Comparison of ENCODE assay signal across 36 mouse cellular contexts in genomic region chr4:41042880-41043279, GRCm38 (mm10). TPM values are rescaled to one million over a fixed set of nuclear protein-coding genes. Genes with fewer than 3 reads are reported as not detected.
DNase-seq lines count a peak whose midpoint lies in the region; ATAC-seq and TF ChIP-seq lines count a peak whose summit lies in the region.
"Had no signal": no experiment of that assay in that cellular context is flagged by ENCODE, and none has a peak within 500 bp of the region (broad histone marks: within the 10 kb centered on the region; RNA-seq: fewer than 3 reads in every experiment).

No protein-coding gene starts in this region.

- TF ChIP-seq EP300 in heart, adult 2 months (IDR thresholded peaks at IDR 0.05; ENCODE audit: insufficient read depth, low read depth, low read length) = no peak

- H3K9ac ChIP-seq in heart, adult 2 months (ENCODE audit: low read depth, low read length) = no peak overlapping the region; the same call in 1 of the 2 replicates
- no peak overlapping the region for H3K9ac ChIP-seq in intestine, embryonic 16.5 days (ENCODE audit: low read depth, low read length)
- no peak overlapping the region for H3K9ac ChIP-seq in kidney, embryonic 14.5 days (ENCODE audit: low read depth, low read length)
- H3K9ac ChIP-seq: embryonic facial prominence, embryonic 15.5 days; forebrain, embryonic 13.5 days; heart, embryonic 13.5 days; hindbrain, embryonic 14.5 days; liver, embryonic 14.5 days had no signal

- peak overlapping the region; percentile 93 for H3K27ac ChIP-seq in heart, adult 2 months
- H3K27ac ChIP-seq in heart, embryonic 10.5 days = no peak overlapping the region
- H3K27ac ChIP-seq in intestine, embryonic 16.5 days (ENCODE audit: low read length) = no peak overlapping the region
- no peak overlapping the region for H3K27ac ChIP-seq in kidney, embryonic 14.5 days (ENCODE audit: low read depth, low read length)
- H3K27ac ChIP-seq: embryonic facial prominence, embryonic 15.5 days; forebrain, embryonic 13.5 days; heart, embryonic 13.5 days; hindbrain, embryonic 14.5 days; left cerebral cortex, adult 2 months; liver, embryonic 14.5 days; stomach, postnatal 0 days had no signal

- intact Hi-C loops in heart, adult 2 months (cut with DNase I) = loop anchor here (10.0 kb wide), 1 partner anchor 198 kb away; no protein-coding TSS in a partner anchor

- H3K4me1 ChIP-seq in heart, adult 2 months (ENCODE audit: control insufficient read depth, insufficient read depth, low read length) = peaks cover 13% of the 10 kb centered on the region
- H3K4me1 ChIP-seq in heart, embryonic 10.5 days = peaks cover 27% of the 10 kb centered on the region
- peaks cover 9% of the 10 kb centered on the region for H3K4me1 ChIP-seq in intestine, embryonic 16.5 days (ENCODE audit: control insufficient read depth, insufficient read depth, low read length)
- H3K4me1 ChIP-seq in kidney, embryonic 14.5 days (ENCODE audit: control insufficient read depth, insufficient read depth, low read length) = no peaks in the 10 kb centered on the region; the same call in 1 of the 2 replicates
- H3K4me1 ChIP-seq: embryonic facial prominence, embryonic 15.5 days; forebrain, embryonic 13.5 days had no signal

- H3K9me3 ChIP-seq in heart, embryonic 10.5 days = no peaks in the 10 kb centered on the region
- no peaks in the 10 kb centered on the region for H3K9me3 ChIP-seq in intestine, embryonic 16.5 days (ENCODE audit: control insufficient read depth, low read length)
- H3K9me3 ChIP-seq in kidney, embryonic 14.5 days (ENCODE audit: control insufficient read depth, low read length) = no peaks in the 10 kb centered on the region
- H3K9me3 ChIP-seq: embryonic facial prominence, embryonic 15.5 days; forebrain, embryonic 13.5 days; G1E; heart, embryonic 13.5 days had no signal

- peaks cover 6% of the 10 kb centered on the region for H3K36me3 ChIP-seq in heart, adult 2 months (ENCODE audit: control insufficient read depth, insufficient read depth, low read length)
- no peaks in the 10 kb centered on the region for H3K36me3 ChIP-seq in heart, embryonic 10.5 days
- H3K36me3 ChIP-seq in intestine, embryonic 16.5 days (ENCODE audit: control insufficient read depth, insufficient read depth, low read length) = no peaks in the 10 kb centered on the region
- no peaks in the 10 kb centered on the region for H3K36me3 ChIP-seq in kidney, embryonic 14.5 days (ENCODE audit: control insufficient read depth, insufficient read depth, low read length)
- H3K36me3 ChIP-seq: embryonic facial prominence, embryonic 15.5 days; G1E; heart, embryonic 13.5 days had no signal

- DNase-seq in heart, adult 2 months = no peak
- DNase-seq in heart, embryonic 10.5 days (ENCODE audit: low spot score) = no peak
- DNase-seq in kidney, postnatal 25 days = peak; percentile 40 to 66
- no peak for DNase-seq in frontal cortex, postnatal 36 days (ENCODE audit: low spot score in 2 of 2)
- DNase-seq in lung, postnatal 4 days = no peak
- DNase-seq in embryo, embryonic 10 days (ENCODE audit: low spot score) = no peak
- DNase-seq: adrenal gland, postnatal 10 days; cerebellum, adult 11 months; cerebellum, adult 9-10 months; gastrocnemius, postnatal 36 days; heart, adult 18-20 months; heart, postnatal 10 days; lung, adult 2 months; lung, postnatal 10 days; right cerebral cortex, postnatal 25 days; thymus, adult 18-20 months; thymus, postnatal 25 days had no signal

- WGBS in heart, adult 2 months = 62% methylated on average over 12 of the region's 12 CpGs
- 81% methylated on average over 12 of the region's 12 CpGs for WGBS in heart, embryonic 10.5 days
- WGBS in intestine, embryonic 16.5 days = 63% methylated on average over 12 of the region's 12 CpGs
- WGBS in kidney, embryonic 14.5 days = 52% methylated on average over 12 of the region's 12 CpGs

- no peak overlapping the region for H3K4me3 ChIP-seq in heart, adult 2 months
- no peak overlapping the region for H3K4me3 ChIP-seq in heart, embryonic 10.5 days
- H3K4me3 ChIP-seq in intestine, embryonic 16.5 days (ENCODE audit: low read length) = no peak overlapping the region
- no peak overlapping the region for H3K4me3 ChIP-seq in kidney, embryonic 14.5 days (ENCODE audit: low read length)
- H3K4me3 ChIP-seq: embryonic facial prominence, embryonic 15.5 days; forebrain, embryonic 13.5 days; heart, embryonic 13.5 days; left cerebral cortex, adult 2 months had no signal

- peak; percentile 24 for ATAC-seq in intestine, embryonic 16.5 days
- 0 out of 2 replicates have a peak, but pooled peaks have one; percentile 33 for ATAC-seq in kidney, embryonic 14.5 days (ENCODE audit: low FRiP score, low TSS enrichment)
- ATAC-seq: forebrain, embryonic 13.5 days; midbrain, embryonic 16.5 days had no signal

- no peak for TF ChIP-seq POLR2A in heart, adult 2 months (IDR thresholded peaks at IDR 0.05; ENCODE audit: insufficient read depth, low read depth, low read length)

- TF ChIP-seq CTCF in heart, adult 2 months (IDR thresholded peaks at IDR 0.05) = no peak

- no peaks in the 10 kb centered on the region for H3K79me2 ChIP-seq in heart, adult 2 months (replicated peaks; ENCODE audit: control insufficient read depth, insufficient read depth, low read length)

- no peak overlapping the region for H3K4me2 ChIP-seq in intestine, embryonic 16.5 days (ENCODE audit: low read depth, low read length)
- no peak overlapping the region for H3K4me2 ChIP-seq in kidney, embryonic 14.5 days (replicated peaks; ENCODE audit: low read depth, low read length)
- H3K4me2 ChIP-seq: embryonic facial prominence, embryonic 15.5 days; forebrain, embryonic 13.5 days; heart, embryonic 13.5 days; hindbrain, embryonic 14.5 days; midbrain, embryonic 11.5 days had no signal

- no peaks in the 10 kb centered on the region for H3K27me3 ChIP-seq in heart, adult 2 months (ENCODE audit: control insufficient read depth, insufficient read depth, low read length)
- no peaks in the 10 kb centered on the region for H3K27me3 ChIP-seq in heart, embryonic 10.5 days (ENCODE audit: insufficient read depth, poor library complexity, severe bottlenecking)
- H3K27me3 ChIP-seq in intestine, embryonic 16.5 days (replicated peaks; ENCODE audit: control insufficient read depth, insufficient read depth, low read length) = no peaks in the 10 kb centered on the region
- H3K27me3 ChIP-seq in kidney, embryonic 14.5 days (ENCODE audit: control insufficient read depth, insufficient read depth, low read length) = no peaks in the 10 kb centered on the region
- H3K27me3 ChIP-seq: embryonic facial prominence, embryonic 15.5 days; forebrain, embryonic 13.5 days; heart, embryonic 13.5 days had no signal

RNA-seq across cellular contexts. Expression of gene Aqp7, which starts 5.1 kb away (rescaled TPM):
- 10 to 100 TPM; 21.6 to 33.0 TPM for total RNA-seq in heart, adult 2 months (2021)
- 32.7 and 53.4 TPM in 2 replicates for polyA plus RNA-seq in heart, adult 2 months (2012; rRNA removed)
- 0.09 and 1.2 TPM in 2 replicates for polyA plus RNA-seq in heart, embryonic 10.5 days (2016; fragmentation: Nextera tagmentation; extraction: Ambion mirVana)
- 0.56 and 0.83 TPM in 2 replicates for polyA plus RNA-seq in intestine, embryonic 16.5 days (2015; fragmentation: Nextera tagmentation; extraction: Ambion mirVana)
- 0.46 and 0.53 TPM in 2 replicates for polyA plus RNA-seq in kidney, embryonic 14.5 days (2014; fragmentation: Nextera tagmentation; extraction: Ambion mirVana)
- total RNA-seq: G1E; hematopoietic stem cell, adult 5-6 weeks; layer of hippocampus, postnatal 14 days; left cerebral cortex, adult 2 months; left cerebral cortex, postnatal 36 days; megakaryocyte progenitor cell, adult 5-6 weeks; neutrophil, adult 5-6 weeks had no signal
- polyA plus RNA-seq: forebrain, embryonic 13.5 days; G1E; heart, embryonic 13.5 days; hindbrain, embryonic 14.5 days; midbrain, embryonic 11.5 days; midbrain, embryonic 16.5 days; neural tube, embryonic 11.5 days had no signal

RNA-seq across cellular contexts. Expression of gene Aqp3, which starts 55.1 kb away (rescaled TPM):
- total RNA-seq in heart, adult 2 months (2021) = not detected
- 0.20 and 4.2 TPM in 2 replicates for polyA plus RNA-seq in heart, adult 2 months (2012; rRNA removed)
- polyA plus RNA-seq in heart, embryonic 10.5 days (2016; fragmentation: Nextera tagmentation; extraction: Ambion mirVana) = 10.6 TPM in 2 replicates
- polyA plus RNA-seq in intestine, embryonic 16.5 days (2015; fragmentation: Nextera tagmentation; extraction: Ambion mirVana) = 4.4 and 4.5 TPM in 2 replicates
- polyA plus RNA-seq in kidney, embryonic 14.5 days (2014; fragmentation: Nextera tagmentation; extraction: Ambion mirVana) = 12.8 and 13.3 TPM in 2 replicates
- total RNA-seq: gastrocnemius, postnatal 36 days; hematopoietic stem cell, adult 5-6 weeks; layer of hippocampus, adult 18-20 months; left cerebral cortex, adult 2 months; left cerebral cortex, postnatal 36 days; megakaryocyte progenitor cell, adult 5-6 weeks had no signal
- polyA plus RNA-seq: forebrain, embryonic 13.5 days had no signal

Comparison
In these comparisons a context has a peak if more than half of its experiments do, and no peak if none do; other contexts are left out.
1. RNA of gene Aqp7, which starts 5.1 kb away (polyA plus RNA-seq): 32.7 to 53.4 TPM in heart, adult 2 months; 0.09 to 1.2 TPM in heart, embryonic 10.5 days, 0.56 to 0.83 TPM in intestine, embryonic 16.5 days and 0.46 to 0.53 TPM in kidney, embryonic 14.5 days; every median in the first group is over 10 times any median in the second.
2. DNase-seq: peak in kidney, postnatal 25 days (2 of 2); none in heart, adult 2 months (0 of 2), heart, embryonic 10.5 days (single experiment), frontal cortex, postnatal 36 days (0 of 2), lung, postnatal 4 days (0 of 2) and embryo, embryonic 10 days (single experiment).